Mouse (Mus musculus) stomach, postnatal 0 days (tissue): ENCODE measurements around the gene Slc46a2.
A peak's percentile ranks its signal among the peaks of the same experiment; 100 is the strongest.

ENCODE experiments used
- CTCF ChIP-seq: IDR thresholded peaks from 2 replicates; pipeline ENCODE4 v1.5.1; 2016; ENCODE audit warnings: antibody characterized with exemption, low read depth, mild to moderate bottlenecking, moderate library complexity
- EP300 ChIP-seq: optimal IDR thresholded peaks from 2 replicates; pipeline ENCODE3; 2016; ENCODE audit warnings: antibody characterized with exemption

DNA sequence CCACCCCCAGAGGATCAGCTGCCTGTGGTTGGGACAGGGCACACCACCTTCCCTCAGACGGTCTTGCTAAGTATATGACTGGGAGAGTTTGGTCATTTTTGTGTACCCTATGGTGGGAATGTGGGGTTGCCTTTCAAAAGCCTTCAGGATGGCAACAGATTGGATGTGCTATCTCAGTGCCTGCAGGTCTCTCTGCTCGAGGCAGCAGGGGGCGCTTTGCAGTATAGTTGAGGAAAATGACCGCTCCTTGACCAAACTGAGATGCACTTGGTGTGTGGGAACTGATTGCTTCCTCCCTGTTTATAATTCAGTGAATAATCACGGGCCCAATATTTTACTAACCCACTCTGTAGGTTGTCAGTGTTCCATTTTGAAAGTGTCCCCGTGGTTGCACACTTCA, 12.3 kb downstream of the Slc46a2 start:
- no peak for TF ChIP-seq EP300
- peak; percentile 45 for TF ChIP-seq CTCF
